Mouse (Mus musculus) stomach, embryonic 14.5 days (tissue): ENCODE measurements around the gene Rtel1. TPM values are rescaled to one million over a fixed set of nuclear protein-coding genes. Genes with fewer than 3 reads are reported as not detected.
"Not testable (repeated sequence)": the region's sequence is repeated elsewhere in the genome, so short reads cannot be mapped to it uniquely, and the experiment has no call there.

Source experiments
- ATAC-seq: fragments of 200-750 bp; cut with Nextera tagmentation; 2 replicates; pipeline ENCODE4 v1.8.0; 2017; ENCODE audit warnings: low read depth, moderate TSS enrichment; ENCODE audit not compliant: insufficient number of reproducible peaks, insufficient read depth, low FRiP score
- H3K27ac ChIP-seq: fragments of 300-500 bp; sonication (generic); 2 replicates; pipeline ENCODE4 v1.5.1; 2014; ENCODE audit warnings: mild to moderate bottlenecking, low read length, moderate library complexity, mixed read lengths
- H3K27me3 ChIP-seq: fragments of 300-500 bp; sonication (generic); 2 replicates; pipeline ENCODE4 v1.6.1; 2014; ENCODE audit warnings: low read length, control low read depth, mixed read lengths; ENCODE audit not compliant: control insufficient read depth, insufficient read depth
- H3K36me3 ChIP-seq: fragments of 300-500 bp; sonication (generic); 2 replicates; pipeline ENCODE4 v1.6.1; 2014; ENCODE audit warnings: mild to moderate bottlenecking, control low read depth, low read length, moderate library complexity, mixed read lengths; ENCODE audit not compliant: control insufficient read depth, insufficient read depth
- H3K4me1 ChIP-seq: fragments of 300-500 bp; sonication (generic); 2 replicates; pipeline ENCODE4 v1.6.1; 2014; ENCODE audit warnings: low read length, control low read depth, mixed read lengths; ENCODE audit not compliant: control insufficient read depth, insufficient read depth
- H3K4me2 ChIP-seq: fragments of 300-500 bp; sonication (generic); replicated peaks from 2 replicates; pipeline ENCODE4 v1.6.1; 2014; ENCODE audit warnings: low read depth, low read length, control low read depth
- H3K4me3 ChIP-seq: fragments of 300-500 bp; sonication (generic); 2 replicates; pipeline ENCODE4 v1.5.1; 2014; ENCODE audit warnings: low read depth, low read length, control low read depth
- H3K9ac ChIP-seq: fragments of 300-500 bp; sonication (generic); replicated peaks from 2 replicates; pipeline ENCODE4 v1.6.1; 2014; ENCODE audit warnings: low read depth, mild to moderate bottlenecking, control low read depth, low read length, moderate library complexity, mixed read lengths
- H3K9me3 ChIP-seq: fragments of 300-500 bp; sonication (generic); 2 replicates; pipeline ENCODE4 v1.6.1; 2016; ENCODE audit warnings: low read depth, low read length, control low read depth; ENCODE audit not compliant: control insufficient read depth
- WGBS: fragments of 180-500 bp; shearing (Covaris S2); extraction: QIAGEN DNeasy Blood & Tissue Kit; methylation state at CpG from one replicate; pipeline ENCODE4 v1.1.7; 2014; 5-methylcytosine and 5-hydroxymethylcytosine counted together
- polyA plus RNA-seq: library from polyadenylated mRNA; unstranded; fragments of >200 nt; fragmentation: Nextera tagmentation; extraction: Ambion mirVana; gene quantifications from 2 replicates; pipeline ENCODE4 v1.2.1, GENCODE M21; 2014

Rtel1 gene
- polyA plus RNA-seq, 1 experiment from 2014 or later, result 48.3 TPM

GRCm38 (mm10) chr2:181287338-181287957, 32.1 kb upstream of the Rtel1 start:
- H3K4me1 ChIP-seq, result peaks cover 12% of the 10 kb centered on the region; the same call in 1 of the 2 replicates
- peak overlapping the region; percentile 94 for H3K27ac ChIP-seq
- H3K9me3 ChIP-seq, result no peaks in the 10 kb centered on the region
- WGBS, result under 1% methylated on average over 48 of the region's 71 CpGs
- peak overlapping the region; percentile 68 for H3K4me3 ChIP-seq
- H3K4me2 ChIP-seq, result peak overlapping the region; percentile 76
- peak; percentile 86 for ATAC-seq
- H3K27me3 ChIP-seq, result no peaks in the 10 kb centered on the region
- no peaks in the 10 kb centered on the region for H3K36me3 ChIP-seq
- peak overlapping the region; percentile 71 for H3K9ac ChIP-seq

GRCm38 (mm10) chr2:181287958-181288350, 31.6 kb upstream of the Rtel1 start, which contains the start of gene Gmeb2:
Gene Gmeb2, minus strand, starts transcription at chr2:181288035.
- Histone ChIP-seq H3K4me1 (peaks cover 12% of the 10 kb centered on the region; the same call in 1 of the 2 replicates), H3K27ac (peak within 1 kb of the TSS; percentile 94), H3K4me3 (peak within 1 kb of the TSS; percentile 68), H3K4me2 (peak within 1 kb of the TSS; percentile 76), H3K9ac (peak within 1 kb of the TSS; percentile 71)
- peak; percentile 96 for ATAC-seq
- WGBS, result under 1% methylated on average over 18 of the region's 38 CpGs
- not testable (repeated sequence) for H3K27me3 ChIP-seq, H3K36me3 ChIP-seq, H3K9me3 ChIP-seq

GRCm38 (mm10) chr2:181288691-181289090, 30.8 kb upstream of the Rtel1 start:
- H3K36me3 ChIP-seq, result no peaks in the 10 kb centered on the region
- no peak for ATAC-seq
- WGBS, result 72% methylated on average over 3 of the region's 3 CpGs
- H3K27ac ChIP-seq, result no peak overlapping the region
- H3K4me3 ChIP-seq, result peak overlapping the region; percentile 68
- H3K27me3 ChIP-seq, result no peaks in the 10 kb centered on the region
- peak overlapping the region; percentile 38; the same call in 1 of the 2 replicates for H3K9ac ChIP-seq
- H3K4me2 ChIP-seq, result peak overlapping the region; percentile 60
- peaks cover 12% of the 10 kb centered on the region; the same call in 1 of the 2 replicates for H3K4me1 ChIP-seq
- H3K9me3 ChIP-seq, result no peaks in the 10 kb centered on the region

- Histone ChIP-seq H3K27ac (no peak overlapping the region), H3K4me3 (no peak overlapping the region), H3K4me2 (no peak overlapping the region), H3K27me3 (no peaks in the 10 kb centered on the region), H3K4me1 (peaks cover 12% of the 10 kb centered on the region; the same call in 1 of the 2 replicates), H3K9ac (no peak overlapping the region), H3K36me3 (no peaks in the 10 kb centered on the region), H3K9me3 (no peaks in the 10 kb centered on the region)
- ATAC-seq, result no peak
- 78% methylated on average over 1 of the region's 1 CpGs for WGBS
Observed at GRCm38 (mm10) chr2:181290937-181291336, 28.6 kb upstream of the Rtel1 start.

- H3K4me2 ChIP-seq, result no peak overlapping the region
- ATAC-seq, result no peak
- no peak overlapping the region for H3K4me3 ChIP-seq
- H3K36me3 ChIP-seq, result peaks cover 7% of the 10 kb centered on the region; the same call in 1 of the 2 replicates
- peaks cover 7% of the 10 kb centered on the region; the same call in 1 of the 2 replicates for H3K27me3 ChIP-seq
- WGBS, result 32% methylated on average over 3 of the region's 3 CpGs
- H3K9ac ChIP-seq, result no peak overlapping the region
- H3K27ac ChIP-seq, result no peak overlapping the region
- H3K4me1 ChIP-seq, result no peaks in the 10 kb centered on the region
- H3K9me3 ChIP-seq, result peaks cover 3% of the 10 kb centered on the region; the same call in 1 of the 2 replicates
Observed at GRCm38 (mm10) chr2:181302041-181302440, 17.5 kb upstream of the Rtel1 start.

GRCm38 (mm10) chr2:181304944-181305343, 14.6 kb upstream of the Rtel1 start:
- no peak overlapping the region for H3K4me3 ChIP-seq
- peaks cover 7% of the 10 kb centered on the region; the same call in 1 of the 2 replicates for H3K27me3 ChIP-seq
- WGBS, result 73% methylated on average over 1 of the region's 1 CpGs
- ATAC-seq, result no peak
- peaks cover 3% of the 10 kb centered on the region; the same call in 1 of the 2 replicates for H3K9me3 ChIP-seq
- H3K4me2 ChIP-seq, result no peak overlapping the region
- no peaks in the 10 kb centered on the region for H3K4me1 ChIP-seq
- H3K27ac ChIP-seq, result no peak overlapping the region
- peaks cover 7% of the 10 kb centered on the region; the same call in 1 of the 2 replicates for H3K36me3 ChIP-seq
- no peak overlapping the region for H3K9ac ChIP-seq

DNA sequence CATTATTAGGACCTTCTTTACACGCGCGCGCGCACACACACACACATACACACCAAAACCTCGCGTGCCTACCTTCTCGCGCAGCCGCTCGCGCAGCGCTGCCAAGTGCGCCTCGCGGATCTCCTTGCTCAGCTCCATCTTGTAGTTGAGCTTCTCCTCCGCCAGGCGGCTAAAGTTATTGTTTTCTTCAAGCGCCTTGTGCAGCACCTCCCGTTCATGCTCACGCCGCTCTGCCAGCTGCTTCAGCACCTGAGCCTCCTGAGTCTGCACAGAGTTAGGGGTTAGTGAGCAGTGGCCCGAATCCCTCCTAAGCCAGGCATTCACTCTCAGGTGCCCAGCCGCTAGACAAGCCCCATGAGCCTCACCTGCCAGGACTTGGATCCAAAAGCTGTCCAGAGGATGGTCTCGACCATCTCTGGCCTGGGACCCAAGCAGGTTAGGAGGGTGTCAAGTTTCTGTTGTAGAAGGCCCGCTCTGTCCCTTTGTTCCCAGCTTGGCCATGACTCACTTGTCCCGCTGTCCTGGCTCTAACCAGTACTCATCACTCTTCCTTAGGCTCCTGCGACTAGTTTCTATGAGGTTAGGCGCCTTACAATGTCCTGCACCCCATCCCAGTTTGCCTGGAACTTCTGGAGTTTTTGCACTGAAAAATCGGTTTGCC, 12.3 kb upstream of the Rtel1 start:
- Histone ChIP-seq H3K36me3 (no peaks in the 10 kb centered on the region), H3K4me1 (no peaks in the 10 kb centered on the region), H3K4me3 (no peak overlapping the region), H3K4me2 (peak overlapping the region; percentile 12; the same call in 1 of the 2 replicates), H3K27me3 (peaks cover 7% of the 10 kb centered on the region; the same call in 1 of the 2 replicates), H3K9me3 (no peaks in the 10 kb centered on the region), H3K27ac (no peak overlapping the region), H3K9ac (no peak overlapping the region)
- 0 out of 2 replicates have a peak, but pooled peaks have one; percentile 14 for ATAC-seq
- WGBS, result 12% methylated on average over 30 of the region's 30 CpGs

- Histone ChIP-seq H3K4me1 (no peaks in the 10 kb centered on the region), H3K27ac (no peak overlapping the region), H3K9me3 (no peaks in the 10 kb centered on the region), H3K9ac (no peak overlapping the region), H3K27me3 (peaks cover 16% of the 10 kb centered on the region), H3K36me3 (no peaks in the 10 kb centered on the region), H3K4me2 (no peak overlapping the region), H3K4me3 (no peak overlapping the region)
- WGBS, result 73% methylated on average over 3 of the region's 3 CpGs
- no peak for ATAC-seq
Observed at GRCm38 (mm10) chr2:181312435-181312834, 7.1 kb upstream of the Rtel1 start.
